Mouse (Mus musculus) neutrophil, adult 59 days (primary cell): ENCODE results near the gene Nptxr. TPM values are rescaled to one million over a fixed set of nuclear protein-coding genes. Genes with fewer than 3 reads are reported as not detected.

Experiments
- total RNA-seq, 2 experiments: library from RNA; stranded (reverse); gene quantifications; 1 replicate in 1 of 2; 2 replicates in 1 of 2; pipeline ENCODE4 v1.2.4; 2023

The Nptxr gene
- under 1 TPM; 0.07 to 0.44 TPM for total RNA-seq

DNA sequence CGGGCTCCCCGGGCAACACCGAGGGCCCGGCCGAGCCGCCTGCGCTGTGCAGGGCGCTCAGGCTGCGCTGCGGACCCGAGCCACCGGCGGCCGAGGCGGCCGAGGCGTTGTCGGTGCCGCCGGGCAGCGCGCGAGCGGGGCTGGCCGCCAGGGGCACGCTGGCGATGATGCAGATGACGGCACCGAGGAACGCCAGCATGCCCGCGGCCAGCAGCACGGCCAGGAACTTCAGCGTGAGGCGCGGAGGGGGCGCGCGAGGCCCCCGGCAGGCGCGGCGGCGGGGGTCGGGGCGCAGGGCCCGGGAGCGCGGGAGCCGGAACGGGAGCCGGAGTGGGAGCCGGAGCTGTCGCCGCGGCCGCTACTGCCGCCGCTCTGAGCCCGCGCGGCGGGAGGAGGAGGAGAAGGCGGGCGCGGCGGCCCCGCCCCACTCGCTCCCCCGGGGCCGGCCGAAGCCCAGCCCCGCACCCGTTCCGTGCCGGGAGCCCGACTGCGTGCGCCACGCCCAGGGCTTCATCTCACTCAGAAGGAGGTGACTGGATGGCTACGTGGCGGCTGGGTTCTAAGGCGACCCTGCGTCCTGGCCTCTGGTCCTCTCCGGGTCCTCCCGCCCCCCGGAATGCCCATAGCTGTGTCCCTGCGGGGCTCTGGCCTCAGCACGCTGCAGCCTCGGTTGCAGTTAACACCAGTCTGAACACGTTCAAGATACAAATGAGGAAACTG lies at the start of gene Nptxr:
Gene Nptxr (minus strand): TSS at position 415 of the 720 bp plus-strand sequence.

DNA sequence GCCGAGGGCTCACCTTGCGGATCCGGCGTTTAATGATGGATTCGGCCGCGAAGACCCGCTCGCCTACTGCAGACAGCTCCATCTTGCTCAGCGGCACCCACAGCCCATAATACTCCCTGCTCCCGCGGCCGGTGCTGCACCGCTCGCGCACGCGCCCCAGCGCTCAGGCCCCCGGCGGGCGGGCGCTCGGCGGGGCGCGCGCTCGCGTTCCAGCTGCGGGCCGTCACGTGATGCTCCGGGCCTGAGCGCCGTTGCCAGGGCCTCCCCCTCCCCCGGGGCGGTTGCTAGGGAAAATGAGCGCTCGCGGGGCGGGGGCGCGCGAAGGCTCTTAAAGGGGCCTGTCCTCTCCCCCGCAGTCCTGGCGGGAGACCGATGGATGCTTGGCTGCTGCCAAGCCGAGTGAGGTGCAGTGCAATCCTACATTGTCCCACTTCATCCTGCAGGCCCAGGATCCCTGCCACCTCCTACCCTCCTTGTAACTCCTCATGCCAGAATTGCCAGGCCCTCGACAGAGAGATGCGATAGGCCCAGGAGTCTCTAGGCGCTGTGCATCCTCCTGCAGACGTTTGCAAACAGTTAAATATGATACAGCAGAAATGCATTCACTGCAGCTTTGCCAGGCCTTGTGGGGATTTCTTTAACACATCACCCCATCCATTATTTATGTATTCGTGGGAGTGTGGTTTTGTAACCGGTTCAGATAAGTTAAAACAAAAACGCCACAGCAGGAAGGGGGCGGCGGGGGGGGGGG lies 29.7 kb upstream of the Nptxr start, which contains the start of the genes Npcd and Cbx6:
Gene Npcd (minus strand): TSS at position 108 of the 751 bp plus-strand sequence.
Gene Cbx6 (minus strand): TSS at position 559 of the 751 bp plus-strand sequence.

DNA sequence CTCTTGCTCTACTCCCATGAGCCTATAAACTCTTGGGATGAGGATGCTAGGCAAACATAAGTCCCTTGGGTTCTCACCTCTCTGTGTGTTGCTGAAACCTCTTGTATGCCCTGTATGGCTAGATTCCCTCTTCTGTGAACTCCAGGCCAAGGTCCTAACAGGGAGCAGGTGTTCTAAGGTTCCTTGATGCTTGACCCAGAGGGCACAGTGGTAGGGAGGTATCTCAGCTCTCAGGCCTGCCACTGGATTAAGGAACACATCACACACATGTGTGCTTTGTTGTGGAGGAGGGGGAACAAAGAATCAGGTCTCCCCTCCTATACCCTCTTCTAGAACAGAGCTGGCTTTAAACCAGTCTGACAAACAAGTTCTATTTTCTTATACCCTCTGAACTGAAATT lies 26.8 kb downstream of the Nptxr start, which contains the start of gene Dnal4:
Gene Dnal4 (minus strand): TSS at position 101 of the 400 bp plus-strand sequence.

DNA sequence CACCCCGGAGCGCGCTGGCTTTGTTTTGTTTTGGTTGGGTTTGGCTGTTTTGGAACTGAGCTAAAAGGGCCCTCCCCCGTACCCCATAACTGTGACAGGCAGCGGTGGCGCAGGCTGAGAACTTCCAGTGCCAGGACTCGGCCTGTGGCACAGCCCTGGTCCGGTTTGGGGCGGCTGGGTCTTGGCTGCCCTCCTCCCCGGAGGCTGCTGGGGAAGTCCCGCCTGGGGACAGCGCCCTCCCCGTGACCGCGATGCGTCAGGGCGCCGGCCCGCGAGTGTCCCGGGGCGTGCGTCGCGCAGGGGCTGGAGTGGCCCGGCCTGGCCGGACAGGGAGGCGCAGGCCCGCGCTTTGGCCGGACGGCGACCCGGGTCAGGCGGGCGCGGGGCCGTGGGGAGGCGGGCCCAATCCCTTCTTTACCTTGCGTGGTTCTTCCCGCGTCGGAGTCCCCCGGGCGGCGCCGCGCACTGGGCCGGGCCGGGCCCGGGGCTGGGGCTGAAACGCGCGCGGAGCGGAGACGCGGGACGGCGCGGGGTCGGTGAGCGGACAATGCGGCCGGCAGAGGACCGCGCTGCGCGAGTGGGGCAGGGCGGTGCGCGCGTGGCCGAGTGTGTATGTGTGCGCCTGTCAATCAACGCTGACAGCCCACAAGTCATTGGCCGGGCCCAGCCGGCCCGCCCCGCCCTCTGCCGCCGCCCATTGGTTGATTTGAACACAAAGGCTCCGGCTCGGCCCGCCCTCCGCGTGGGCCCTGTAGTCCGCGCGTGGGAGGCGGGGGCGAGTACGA lies 62.5 kb downstream of the Nptxr start, which contains the start of gene Sun2:
Gene Sun2 (minus strand): TSS at position 616 of the 785 bp plus-strand sequence.

Other genes starting within 250 kb of the Nptxr start
- gene Dmc1, start 199.7 kb downstream of the Nptxr start, total RNA-seq, result 1 to 10 TPM; 1.3 to 3.7 TPM
- 1 to 10 TPM; 3.1 TPM for gene Fam227a, start 145.8 kb downstream of the Nptxr start, total RNA-seq
- 10 to 100 TPM; 24.0 to 24.6 TPM for gene Cby1, start 145.6 kb downstream of the Nptxr start, total RNA-seq
- 100 to 1,000 TPM; 101 to 111 TPM for gene Tomm22, start 133.9 kb downstream of the Nptxr start, total RNA-seq
- gene Josd1, start 116.8 kb downstream of the Nptxr start, total RNA-seq, result 10 to 100 TPM; 22.1 to 25.7 TPM
- gene Gtpbp1, start 113.9 kb downstream of the Nptxr start, total RNA-seq, result 100 to 1,000 TPM in 1 of 2 experiments, 10 to 100 TPM in 1; 98.1 to 101 TPM
- 100 to 1,000 TPM; 557 to 606 TPM for gene Sun2, start 62.2 kb downstream of the Nptxr start, total RNA-seq
- gene Dnal4, start 26.9 kb downstream of the Nptxr start, total RNA-seq, result 10 to 100 TPM in 1 of 2 experiments, 1 to 10 TPM in 1; 9.4 to 10.9 TPM
- gene Npcd, start 29.5 kb upstream of the Nptxr start, total RNA-seq, result not detected
- gene Cbx6, start 29.9 kb upstream of the Nptxr start, total RNA-seq, result 1 to 10 TPM; 5.0 to 6.3 TPM
- gene Apobec3, start 86.9 kb upstream of the Nptxr start, total RNA-seq, result 10 to 100 TPM; 57.3 to 57.8 TPM
- 1 to 10 TPM; 8.6 to 9.4 TPM for gene Cbx7, start 166.4 kb upstream of the Nptxr start, total RNA-seq
- under 1 TPM; 0.60 to 0.90 TPM for gene Pdgfb, start 210.2 kb upstream of the Nptxr start, total RNA-seq